Mouse (Mus musculus) right cerebral cortex, postnatal 4 days (tissue): ENCODE results near the gene Naa15.
A peak's percentile ranks its signal among the peaks of the same experiment; 100 is the strongest.

ENCODE experiments used
- DNase-seq: peaks from one replicate; pipeline ENCODE4 v3.0.0-alpha.2; 2022

The Naa15 gene

GRCm38 (mm10) chr3:51434871-51435595 is 20.1 kb downstream of the Naa15 start:
- no peak for DNase-seq

- DNase-seq: no peak
Measured at GRCm38 (mm10) chr3:51468530-51468929, 53.6 kb downstream of the Naa15 start.

GRCm38 (mm10) chr3:51475706-51476105 is 60.8 kb downstream of the Naa15 start:
- no peak for DNase-seq

- no peak for DNase-seq
Measured at GRCm38 (mm10) chr3:51479893-51480292, 64.9 kb downstream of the Naa15 start.

GRCm38 (mm10) chr3:51481059-51481458 is 66.1 kb downstream of the Naa15 start:
- DNase-seq: peak; percentile 72

- DNase-seq: no peak
Measured at GRCm38 (mm10) chr3:51481881-51482280, 66.9 kb downstream of the Naa15 start.

GRCm38 (mm10) chr3:51482781-51483180 is 67.8 kb downstream of the Naa15 start:
- DNase-seq: no peak

GRCm38 (mm10) chr3:51483741-51484359 is 68.9 kb downstream of the Naa15 start, which contains the start of gene Rab33b:
Rab33b (plus strand) TSS chr3:51483920.
- peak; percentile 97 for DNase-seq

- no peak for DNase-seq
Measured at GRCm38 (mm10) chr3:51484370-51484769, 69.4 kb downstream of the Naa15 start.

GRCm38 (mm10) chr3:51485347-51485746 is 70.4 kb downstream of the Naa15 start:
- no peak for DNase-seq

- DNase-seq: peak; percentile 21
Measured at GRCm38 (mm10) chr3:51486491-51487195, 71.7 kb downstream of the Naa15 start.

- DNase-seq: no peak
Measured at GRCm38 (mm10) chr3:51490088-51490753, 75.3 kb downstream of the Naa15 start.

GRCm38 (mm10) chr3:51493272-51493838 is 78.4 kb downstream of the Naa15 start:
- no peak for DNase-seq

- no peak for DNase-seq
Measured at GRCm38 (mm10) chr3:51494466-51494865, 79.5 kb downstream of the Naa15 start.

GRCm38 (mm10) chr3:51495646-51496045 is 80.7 kb downstream of the Naa15 start:
- DNase-seq: no peak

GRCm38 (mm10) chr3:51497978-51498377 is 83.0 kb downstream of the Naa15 start:
- DNase-seq: no peak

GRCm38 (mm10) chr3:51498659-51499058 is 83.7 kb downstream of the Naa15 start:
- DNase-seq: no peak

- no peak for DNase-seq
Measured at GRCm38 (mm10) chr3:51499876-51500275, 84.9 kb downstream of the Naa15 start.

- no peak for DNase-seq
Measured at GRCm38 (mm10) chr3:51504385-51504952, 89.5 kb downstream of the Naa15 start.

GRCm38 (mm10) chr3:51505465-51505864 is 90.5 kb downstream of the Naa15 start:
- no peak for DNase-seq

GRCm38 (mm10) chr3:51510903-51511302 is 96.0 kb downstream of the Naa15 start:
- peak; percentile 69 for DNase-seq

- DNase-seq: no peak
Measured at GRCm38 (mm10) chr3:51511983-51512382, 97.0 kb downstream of the Naa15 start.

- DNase-seq: no peak
Measured at GRCm38 (mm10) chr3:51517467-51517866, 102.5 kb downstream of the Naa15 start.
